Mouse (Mus musculus) embryonic fibroblast, embryonic 13.5 days (primary cell): ENCODE results near the gene Gpbar1.

Source experiments
- CTCF ChIP-seq: IDR thresholded peaks from 2 replicates; pipeline ENCODE4 v1.5.1; 2011; ENCODE audit warnings: mild to moderate bottlenecking, control low read depth, low read length, moderate library complexity, borderline replicate concordance; ENCODE audit not compliant: insufficient read depth
- POLR2A ChIP-seq: IDR thresholded peaks from 2 replicates; pipeline ENCODE4 v1.6.1; 2011; ENCODE audit warnings: low read depth, mild to moderate bottlenecking, control low read depth, low read length, moderate library complexity

GRCm38 (mm10) chr1:74302835-74303234 lies 24.5 kb downstream of the Gpbar1 start:
- TF ChIP-seq CTCF (no peak), POLR2A (no peak)
